Mouse (Mus musculus) intestine, embryonic 16.5 days (tissue): Measurements from ENCODE around the gene Gmds. TPM values are rescaled to one million over a fixed set of nuclear protein-coding genes. Genes with fewer than 3 reads are reported as not detected.

Experiments used
- ATAC-seq: fragments of 200-750 bp; cut with Nextera tagmentation; 2 replicates; pipeline ENCODE4 v1.8.0; 2017; ENCODE audit warnings: moderate TSS enrichment, moderate library complexity
- H3K27ac ChIP-seq: fragments of 300-500 bp; sonication (generic); 2 replicates; pipeline ENCODE4 v1.5.1; 2014; ENCODE audit warnings: mild to moderate bottlenecking, low read length
- H3K27me3 ChIP-seq: fragments of 300-500 bp; sonication (generic); replicated peaks from 2 replicates; pipeline ENCODE4 v1.6.1; 2014; ENCODE audit warnings: low read length, control low read depth, mixed read lengths; ENCODE audit not compliant: control insufficient read depth, insufficient read depth
- H3K36me3 ChIP-seq: fragments of 300-500 bp; sonication (generic); 2 replicates; pipeline ENCODE4 v1.6.1; 2014; ENCODE audit warnings: low read length, control low read depth; ENCODE audit not compliant: control insufficient read depth, insufficient read depth
- H3K4me1 ChIP-seq: fragments of 300-500 bp; sonication (generic); 2 replicates; pipeline ENCODE4 v1.6.1; 2014; ENCODE audit warnings: low read length, control low read depth, mixed read lengths; ENCODE audit not compliant: control insufficient read depth, insufficient read depth
- H3K4me2 ChIP-seq: fragments of 300-500 bp; sonication (generic); 2 replicates; pipeline ENCODE4 v1.6.1; 2014; ENCODE audit warnings: low read depth, low read length, control low read depth
- H3K4me3 ChIP-seq: fragments of 300-500 bp; sonication (generic); 2 replicates; pipeline ENCODE4 v1.5.1; 2014; ENCODE audit warnings: mild to moderate bottlenecking, low read length
- H3K9ac ChIP-seq: fragments of 300-500 bp; sonication (generic); 2 replicates; pipeline ENCODE4 v1.6.1; 2014; ENCODE audit warnings: low read depth, low read length
- H3K9me3 ChIP-seq: fragments of 300-500 bp; sonication (generic); 2 replicates; pipeline ENCODE4 v1.6.1; 2016; ENCODE audit warnings: low read length, control low read depth; ENCODE audit not compliant: control insufficient read depth
- WGBS: fragments of 180-500 bp; shearing (Covaris S2); extraction: QIAGEN DNeasy Blood & Tissue Kit; methylation state at CpG from one replicate; pipeline ENCODE4 v1.1.7; 2014; 5-methylcytosine and 5-hydroxymethylcytosine counted together
- polyA plus RNA-seq: library from polyadenylated mRNA; unstranded; fragments of >200 nt; fragmentation: Nextera tagmentation; extraction: Ambion mirVana; gene quantifications from 2 replicates; pipeline ENCODE4 v1.2.1, GENCODE M21; 2015

Gene Gmds
- 202 and 210 TPM in 2 replicates for polyA plus RNA-seq

DNA sequence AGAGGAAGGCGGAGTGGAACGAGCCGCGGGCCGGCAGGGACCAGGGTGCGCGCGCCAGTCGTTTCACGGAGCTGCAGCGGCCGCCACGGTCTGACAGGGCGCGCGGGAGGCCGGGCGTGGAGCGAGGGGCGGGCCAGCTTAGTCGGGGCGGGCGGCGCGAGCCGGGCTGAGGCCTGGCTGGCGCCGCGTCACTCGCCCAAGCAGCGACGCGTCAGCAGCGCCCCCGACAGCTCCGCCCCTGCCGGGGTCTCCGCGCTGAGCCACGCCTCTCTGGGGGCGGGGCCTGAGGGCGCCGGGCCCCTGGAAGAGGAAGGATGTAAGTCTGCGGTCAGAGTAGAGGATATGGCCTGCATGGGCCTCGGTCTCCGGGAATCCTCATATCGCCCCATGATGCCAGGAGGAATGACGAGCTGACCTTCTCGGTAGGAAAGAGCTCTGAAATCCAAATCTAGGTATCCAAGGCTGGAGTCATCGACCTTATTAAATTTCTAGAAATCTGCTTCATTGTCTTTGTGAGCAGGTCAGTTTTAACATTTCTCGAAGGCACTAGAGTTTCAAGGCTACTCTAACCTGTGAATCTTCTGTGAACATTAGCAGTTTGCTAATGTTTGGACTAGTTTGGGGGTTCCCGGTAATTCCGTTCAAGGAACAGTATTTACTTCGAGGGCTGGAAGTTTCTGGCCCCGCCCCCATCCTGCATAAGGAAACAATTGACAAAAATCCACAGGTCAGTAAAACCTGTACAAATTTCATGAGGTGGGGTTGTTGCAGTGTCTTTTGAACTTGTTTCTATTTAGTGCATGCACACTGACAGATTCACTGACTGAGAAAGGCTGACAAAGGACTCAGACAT is at the start of gene Gmds:
Gene Gmds (minus strand): TSS at position 228 of the 853 bp plus-strand sequence.
- H3K4me1 ChIP-seq, result peaks cover 10% of the 10 kb centered on the region; the same call in 1 of the 2 replicates
- H3K36me3 ChIP-seq, result no peaks in the 10 kb centered on the region; the same call in 1 of the 2 replicates
- peak within 1 kb of the TSS; percentile 90 for H3K9ac ChIP-seq
- peak within 1 kb of the TSS; percentile 88 for H3K4me3 ChIP-seq
- peak; percentile 99 for ATAC-seq
- H3K4me2 ChIP-seq, result peak within 1 kb of the TSS; percentile 88
- WGBS, result 2% methylated on average over 48 of the region's 55 CpGs
- H3K27me3 ChIP-seq, result no peaks in the 10 kb centered on the region
- H3K27ac ChIP-seq, result peak within 1 kb of the TSS; percentile 90
- no peaks in the 10 kb centered on the region for H3K9me3 ChIP-seq

DNA sequence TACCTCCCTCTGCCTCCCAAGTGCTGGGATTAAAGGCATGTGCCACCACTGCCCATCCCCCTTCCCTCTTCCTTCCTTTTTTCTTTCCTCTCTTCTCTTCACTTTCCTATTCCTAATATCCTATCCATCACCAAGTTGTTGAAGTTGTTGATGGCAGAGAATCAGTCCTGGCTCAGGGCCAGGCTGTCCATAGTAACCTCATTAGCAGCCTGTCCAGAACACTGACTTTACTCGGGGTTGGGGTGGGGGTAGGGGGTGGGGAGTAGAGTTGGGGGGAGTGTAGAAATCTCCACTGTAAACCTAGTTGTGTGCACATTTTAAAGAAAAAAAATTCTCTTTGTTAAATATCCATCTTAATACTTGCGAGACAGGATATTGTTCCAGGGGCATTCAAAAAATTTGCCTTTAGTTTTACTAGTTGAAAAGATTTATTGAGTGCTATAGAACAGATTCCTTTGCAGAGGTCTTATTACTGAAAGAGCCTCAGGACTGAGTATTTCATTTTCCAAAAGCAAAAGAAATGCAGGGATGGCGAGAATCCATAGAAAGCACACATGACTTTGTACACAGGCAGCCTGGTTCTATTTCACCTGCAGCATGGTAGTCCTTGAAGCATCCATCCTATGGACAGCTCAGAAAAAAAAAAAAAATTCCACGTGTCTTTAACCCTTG is 47.0 kb upstream of the Gmds start:
- no peak overlapping the region for H3K4me2 ChIP-seq
- no peak overlapping the region for H3K4me3 ChIP-seq
- WGBS, result 64% methylated on average over 4 of the region's 4 CpGs
- H3K9me3 ChIP-seq, result no peaks in the 10 kb centered on the region
- H3K4me1 ChIP-seq, result no peaks in the 10 kb centered on the region
- H3K27ac ChIP-seq, result no peak overlapping the region
- no peaks in the 10 kb centered on the region for H3K27me3 ChIP-seq
- H3K36me3 ChIP-seq, result no peaks in the 10 kb centered on the region
- ATAC-seq, result no peak
- H3K9ac ChIP-seq, result no peak overlapping the region

DNA sequence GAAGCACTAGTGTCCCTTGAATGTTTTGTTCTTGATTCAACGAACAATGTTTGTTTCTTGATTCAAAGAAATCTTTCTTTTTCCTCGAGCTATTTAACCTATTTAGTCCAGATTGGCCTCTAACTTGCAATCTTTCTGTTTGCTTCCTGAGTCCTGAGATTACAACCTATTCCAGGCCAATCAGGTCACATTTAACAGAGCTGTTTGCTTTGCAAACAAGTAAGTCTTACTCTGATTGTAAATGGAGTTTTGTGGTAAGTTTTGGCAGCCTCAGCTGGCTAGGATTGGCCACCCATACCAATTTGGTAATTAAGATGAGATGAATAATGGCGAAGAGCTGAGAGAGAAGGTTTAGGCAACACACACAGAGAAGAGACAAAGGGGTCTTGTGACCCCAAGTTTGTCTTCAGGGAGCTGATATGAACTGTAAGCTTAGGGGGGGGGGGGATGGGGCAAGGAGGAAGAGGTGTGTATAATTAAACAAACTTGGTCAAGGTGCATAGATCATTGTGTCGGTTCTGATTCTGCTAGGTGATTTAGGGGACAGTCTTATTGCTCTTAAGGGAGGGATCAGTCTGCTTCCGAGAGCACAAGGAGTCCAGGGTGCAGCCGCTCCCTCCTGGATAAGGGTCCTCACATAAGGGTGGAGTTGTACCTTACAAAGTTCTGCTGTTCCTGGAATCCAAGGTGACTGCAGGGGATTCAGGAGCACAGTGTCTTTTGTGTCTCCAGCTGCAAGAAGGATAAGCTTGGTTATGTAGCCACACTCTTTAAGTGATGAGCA is 43.9 kb upstream of the Gmds start:
- Histone ChIP-seq H3K4me2 (no peak overlapping the region), H3K27ac (peak overlapping the region; percentile 38), H3K36me3 (no peaks in the 10 kb centered on the region), H3K27me3 (no peaks in the 10 kb centered on the region), H3K9me3 (no peaks in the 10 kb centered on the region), H3K4me3 (no peak overlapping the region), H3K4me1 (no peaks in the 10 kb centered on the region), H3K9ac (no peak overlapping the region)
- ATAC-seq, result peak; percentile 97
- WGBS, result 49% methylated on average over 6 of the region's 6 CpGs

DNA sequence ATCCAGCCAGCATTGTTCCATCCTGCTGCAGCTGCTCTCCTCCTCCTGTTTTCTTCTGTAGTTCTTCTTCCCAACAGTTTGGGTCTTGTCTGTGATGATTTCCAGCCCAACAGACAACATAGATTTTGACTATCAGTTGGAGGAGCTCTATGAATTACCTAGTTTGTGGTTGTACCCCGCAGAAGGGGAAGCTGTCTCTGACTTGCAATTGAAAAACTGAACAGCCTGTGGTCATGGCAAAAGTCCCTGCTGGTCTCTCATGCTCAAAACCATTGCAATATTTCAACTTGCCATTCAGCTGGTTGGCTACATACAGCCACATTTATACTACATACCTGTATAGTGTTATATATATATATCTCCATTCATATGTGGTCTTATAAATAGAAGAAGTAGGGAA is 40.1 kb upstream of the Gmds start:
- no peaks in the 10 kb centered on the region for H3K9me3 ChIP-seq
- H3K36me3 ChIP-seq, result no peaks in the 10 kb centered on the region
- H3K27ac ChIP-seq, result no peak overlapping the region
- no peak overlapping the region for H3K4me3 ChIP-seq
- no peak overlapping the region for H3K9ac ChIP-seq
- H3K4me2 ChIP-seq, result no peak overlapping the region
- no peaks in the 10 kb centered on the region for H3K4me1 ChIP-seq
- no peaks in the 10 kb centered on the region for H3K27me3 ChIP-seq
- 90% methylated on average over 1 of the region's 1 CpGs for WGBS
- ATAC-seq, result no peak

DNA sequence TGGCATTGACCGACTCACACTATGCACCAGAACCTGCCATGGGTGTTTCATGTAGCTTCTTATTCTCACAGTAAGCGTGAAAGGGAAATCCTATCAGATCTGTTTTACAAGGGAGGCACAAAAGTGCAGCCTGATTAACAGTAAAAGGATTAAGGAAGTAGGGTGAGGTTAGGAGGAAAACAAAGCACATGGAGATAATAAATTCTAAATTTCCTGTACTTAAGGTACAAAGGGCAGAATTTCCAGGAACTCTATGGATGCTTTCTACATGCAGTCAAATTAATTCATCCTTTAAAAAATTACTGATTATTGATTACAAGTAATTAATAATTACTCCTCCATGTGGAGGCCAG is 34.0 kb upstream of the Gmds start:
- Histone ChIP-seq H3K4me2 (peak overlapping the region; percentile 27; the same call in 1 of the 2 replicates), H3K9ac (no peak overlapping the region), H3K9me3 (no peaks in the 10 kb centered on the region), H3K4me1 (0 out of 2 replicates have a peak, but pooled peaks cover 3% of the 10 kb centered on the region), H3K36me3 (no peaks in the 10 kb centered on the region), H3K4me3 (no peak overlapping the region), H3K27ac (peak overlapping the region; percentile 69), H3K27me3 (no peaks in the 10 kb centered on the region)
- peak; percentile 82 for ATAC-seq
- 56% methylated on average over 2 of the region's 2 CpGs for WGBS

DNA sequence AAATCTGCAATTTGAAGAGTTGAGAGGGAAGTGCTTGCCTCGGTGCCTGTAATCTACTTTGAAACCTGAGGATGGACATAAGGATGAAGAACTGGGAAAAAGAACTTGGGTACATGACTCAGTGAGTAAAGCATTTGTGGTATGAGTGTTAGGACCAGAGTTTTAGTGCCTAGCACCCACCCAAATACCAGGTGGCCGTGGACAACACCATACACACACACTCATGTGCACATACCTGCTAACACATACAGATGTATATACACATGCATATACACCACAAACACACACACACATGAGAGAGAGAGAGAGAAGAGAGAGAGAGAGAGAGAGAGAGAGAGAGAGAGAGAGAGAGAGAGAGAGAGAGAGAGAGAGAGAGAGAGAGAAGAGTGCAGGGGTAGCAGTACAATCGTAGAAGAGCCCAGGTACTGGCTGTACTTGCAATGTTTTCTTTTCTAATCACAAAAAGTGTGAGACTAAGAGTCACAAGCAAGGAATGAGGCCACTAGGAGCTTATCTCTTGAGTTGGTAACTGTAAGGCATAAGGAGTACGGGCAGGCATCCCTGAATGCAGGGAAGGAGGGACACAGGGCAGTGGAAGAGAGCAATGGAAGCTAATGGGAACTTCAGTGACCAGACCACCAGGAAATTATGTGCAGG is 33.5 kb upstream of the Gmds start:
- 69% methylated on average over 4 of the region's 4 CpGs for WGBS
- Histone ChIP-seq H3K27ac (peak overlapping the region; percentile 69), H3K36me3 (no peaks in the 10 kb centered on the region), H3K9me3 (no peaks in the 10 kb centered on the region), H3K4me2 (peak overlapping the region; percentile 27; the same call in 1 of the 2 replicates), H3K27me3 (no peaks in the 10 kb centered on the region), H3K4me1 (0 out of 2 replicates have a peak, but pooled peaks cover 3% of the 10 kb centered on the region), H3K4me3 (no peak overlapping the region), H3K9ac (no peak overlapping the region)
- ATAC-seq, result peak; percentile 83

DNA sequence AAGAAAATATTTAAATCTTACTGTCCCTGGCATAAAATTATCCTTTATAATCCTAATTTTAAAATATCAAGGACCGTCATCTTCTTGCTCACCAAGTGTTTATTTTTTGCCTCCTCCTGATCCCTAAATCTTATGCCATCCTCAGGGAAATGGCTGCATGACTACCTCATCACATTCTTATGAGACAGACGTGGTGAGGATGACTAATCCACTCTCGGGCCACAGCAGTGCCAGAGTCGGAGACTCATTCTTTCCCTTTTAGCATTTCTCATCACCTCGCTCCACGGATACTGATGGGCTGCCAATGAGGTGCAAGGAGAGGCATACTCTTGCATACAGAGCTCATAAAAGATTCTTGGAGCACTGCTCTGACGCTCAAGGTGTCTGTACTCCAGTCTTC is 32.2 kb upstream of the Gmds start:
- Histone ChIP-seq H3K27me3 (no peaks in the 10 kb centered on the region), H3K4me3 (no peak overlapping the region), H3K9ac (no peak overlapping the region), H3K4me2 (no peak overlapping the region), H3K9me3 (no peaks in the 10 kb centered on the region), H3K27ac (no peak overlapping the region), H3K36me3 (no peaks in the 10 kb centered on the region), H3K4me1 (0 out of 2 replicates have a peak, but pooled peaks cover 3% of the 10 kb centered on the region)
- no peak for ATAC-seq
- WGBS, result 88% methylated on average over 7 of the region's 7 CpGs

DNA sequence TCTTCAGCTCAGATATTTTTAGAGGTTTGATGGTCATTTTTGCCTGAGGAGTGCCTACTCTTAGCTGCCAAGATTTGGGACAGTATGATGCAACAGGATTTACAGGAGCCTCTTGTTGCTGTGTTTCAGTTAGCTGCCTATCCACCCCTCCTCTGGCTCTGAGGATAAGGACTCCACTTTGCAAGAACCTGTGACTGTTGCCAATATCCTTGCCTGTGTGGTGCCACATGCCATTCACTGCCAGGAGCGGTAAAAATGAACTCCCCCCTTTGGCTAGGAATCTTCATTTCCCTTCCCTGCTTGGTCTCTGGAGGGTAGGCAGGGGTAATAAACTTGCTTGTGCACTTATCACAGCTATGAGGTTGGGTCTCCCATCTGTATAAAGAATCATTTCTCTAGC is 31.6 kb upstream of the Gmds start:
- no peak overlapping the region for H3K4me2 ChIP-seq
- 88% methylated on average over 1 of the region's 1 CpGs for WGBS
- no peak overlapping the region for H3K9ac ChIP-seq

More for the DNA sequence above, 31.6 kb upstream of the Gmds start:
- Histone ChIP-seq H3K4me3 (no peak overlapping the region), H3K27me3 (no peaks in the 10 kb centered on the region), H3K27ac (no peak overlapping the region), H3K9me3 (no peaks in the 10 kb centered on the region), H3K4me1 (0 out of 2 replicates have a peak, but pooled peaks cover 3% of the 10 kb centered on the region), H3K36me3 (no peaks in the 10 kb centered on the region)
- ATAC-seq, result no peak
